Mouse (Mus musculus) cerebellum, postnatal 36 days (tissue): ENCODE data around the gene Ier2.
"Not testable (repeated sequence)": the region's sequence is repeated elsewhere in the genome, so short reads cannot be mapped to it uniquely, and the experiment has no call there.

Experiments used
- DNase-seq, 2 experiments: peaks; one replicate each; pipeline ENCODE4 v3.0.0; 2021 to 2022; ENCODE audit warnings: mixed read lengths in 2 of 2

The Ier2 gene

GRCm38 (mm10) chr8:84637946-84638554, 24.6 kb downstream of the Ier2 start:
- no peak for DNase-seq

GRCm38 (mm10) chr8:84636051-84636691, 26.5 kb downstream of the Ier2 start:
- DNase-seq: peak; percentile 41 to 52

GRCm38 (mm10) chr8:84635397-84636050, 27.1 kb downstream of the Ier2 start:
- DNase-seq: peak in 1 of 2 experiments; percentile 50

- DNase-seq: peak; percentile 97 to 99
Measured at GRCm38 (mm10) chr8:84634849-84635304, 27.8 kb downstream of the Ier2 start.

GRCm38 (mm10) chr8:84633841-84634584, 28.6 kb downstream of the Ier2 start:
- DNase-seq: no peak

GRCm38 (mm10) chr8:84631813-84632212, 30.8 kb downstream of the Ier2 start:
- no peak for DNase-seq

- DNase-seq: no peak
Measured at GRCm38 (mm10) chr8:84630145-84630544, 32.5 kb downstream of the Ier2 start.

GRCm38 (mm10) chr8:84629586-84629985, 33.1 kb downstream of the Ier2 start:
- no peak for DNase-seq

GRCm38 (mm10) chr8:84623425-84623824, 39.2 kb downstream of the Ier2 start:
- not testable (repeated sequence) for DNase-seq

GRCm38 (mm10) chr8:84621102-84621625, 41.5 kb downstream of the Ier2 start:
- no peak for DNase-seq

GRCm38 (mm10) chr8:84617005-84617404, 45.6 kb downstream of the Ier2 start:
- no peak for DNase-seq

- DNase-seq: no peak
Measured at GRCm38 (mm10) chr8:84615666-84616485, 46.8 kb downstream of the Ier2 start.

GRCm38 (mm10) chr8:84614512-84615223, 48.0 kb downstream of the Ier2 start:
- DNase-seq: no peak
